Mouse (Mus musculus): ENCODE measurements around the gene Pcdh9.

Gene Pcdh9

DNA sequence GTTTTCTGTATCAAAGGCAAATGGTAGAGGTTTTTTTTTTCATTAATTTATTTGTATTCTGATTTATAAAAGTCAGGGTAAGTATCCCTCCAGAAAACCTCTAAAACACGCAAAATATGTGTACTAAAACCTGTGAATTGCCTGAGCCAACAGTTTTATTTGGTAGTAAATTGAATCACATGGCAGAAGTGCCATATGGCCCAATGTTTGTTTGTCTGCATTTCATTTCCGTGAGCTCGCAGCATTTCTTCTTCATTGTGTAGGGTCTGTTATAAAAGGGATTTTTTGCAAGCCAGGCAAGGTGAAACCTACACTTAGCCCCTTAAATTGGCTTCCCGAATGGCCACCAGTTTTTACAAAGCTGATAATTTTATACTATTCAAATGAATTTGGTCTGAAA, 104.2 kb downstream of the Pcdh9 start:
- DNase-seq (ENCODE audit: low spot score): no peak

DNA sequence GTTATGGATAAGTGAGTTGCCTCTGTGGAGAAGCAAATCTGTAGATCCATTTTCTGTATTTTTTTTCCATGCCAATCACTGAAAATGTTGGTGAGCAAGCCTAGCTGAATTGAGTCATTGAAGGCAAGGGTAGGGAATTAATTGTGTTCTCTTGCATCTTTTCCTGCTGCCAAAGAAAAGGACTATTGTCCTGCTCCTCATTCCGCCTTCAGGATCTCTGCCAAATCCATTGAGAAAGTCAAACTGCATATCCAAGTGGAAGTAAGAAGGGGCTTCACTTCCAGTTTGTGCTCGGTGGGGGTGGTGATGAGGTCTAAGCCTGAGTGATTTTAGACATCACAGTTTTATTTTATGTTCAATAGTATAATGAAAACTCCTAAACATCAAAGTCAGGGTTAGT, 105.4 kb downstream of the Pcdh9 start:
- DNase-seq (ENCODE audit: low spot score): no peak

DNA sequence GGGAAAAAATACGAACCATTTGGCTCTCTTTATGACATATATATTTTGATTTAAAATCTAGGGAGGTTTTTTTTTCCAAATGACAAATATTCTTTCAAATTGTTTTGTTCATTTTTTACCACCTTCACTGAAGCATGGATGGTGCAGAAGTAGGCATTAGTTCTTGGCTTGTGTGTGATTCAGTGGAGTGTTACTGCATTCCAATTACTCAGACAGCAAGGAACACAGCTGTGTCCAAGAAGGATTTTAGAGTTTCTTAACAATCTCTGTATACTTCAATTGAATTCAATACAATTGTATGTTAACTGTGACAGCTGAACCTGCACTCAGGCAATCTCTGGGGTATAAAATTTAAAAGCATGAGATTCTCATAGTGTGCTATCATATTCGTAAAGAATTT, 127.6 kb downstream of the Pcdh9 start:
- DNase-seq (ENCODE audit: low spot score): no peak

DNA sequence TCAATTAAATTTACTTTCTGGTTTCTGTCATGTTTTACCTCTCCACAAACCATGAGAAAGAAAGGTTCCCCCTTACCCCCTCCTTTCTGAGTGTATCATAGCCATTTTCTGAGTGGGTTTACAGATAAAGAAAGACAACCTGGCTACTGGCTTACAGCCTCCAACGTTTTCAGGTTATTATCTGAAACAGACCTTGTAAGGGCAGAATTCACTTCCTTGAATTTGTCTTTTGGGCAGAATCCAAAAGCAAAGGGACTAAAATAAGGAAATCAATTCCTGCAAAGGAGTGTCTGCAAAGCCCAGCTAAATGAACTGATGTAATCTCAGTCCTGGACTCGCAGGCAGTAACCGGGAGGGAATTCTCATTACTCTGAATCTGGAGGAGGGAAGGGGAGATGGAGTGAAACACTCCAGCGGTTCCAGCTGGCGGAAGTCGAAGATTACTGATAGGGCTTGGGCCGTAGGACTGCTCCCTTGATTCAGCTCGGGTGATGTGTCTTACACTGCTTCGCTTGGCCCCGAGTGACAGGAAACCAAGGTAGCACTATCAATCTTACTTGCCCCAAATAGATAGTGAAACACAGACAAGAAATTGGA, 156.3 kb downstream of the Pcdh9 start:
- no peak for DNase-seq (ENCODE audit: low spot score)

DNA sequence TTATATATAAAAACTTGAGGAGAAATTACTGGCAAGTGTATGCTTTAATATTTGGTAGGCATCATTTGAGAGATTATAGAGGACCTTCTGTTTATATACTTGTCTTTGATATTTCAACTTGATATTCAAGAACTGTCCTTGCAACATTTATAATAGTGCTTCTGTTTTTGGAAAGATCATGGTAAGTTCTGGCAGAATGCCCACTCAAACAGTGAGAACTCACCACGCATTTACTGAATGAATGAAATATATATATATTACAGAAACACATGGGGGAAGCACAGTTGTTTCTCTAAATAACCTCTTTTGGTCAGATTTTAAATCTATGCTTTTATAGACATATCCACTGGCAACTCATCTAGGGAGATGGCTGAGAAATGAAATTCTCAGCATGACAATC, 164.7 kb downstream of the Pcdh9 start:
- DNase-seq (ENCODE audit: low spot score): no peak

DNA sequence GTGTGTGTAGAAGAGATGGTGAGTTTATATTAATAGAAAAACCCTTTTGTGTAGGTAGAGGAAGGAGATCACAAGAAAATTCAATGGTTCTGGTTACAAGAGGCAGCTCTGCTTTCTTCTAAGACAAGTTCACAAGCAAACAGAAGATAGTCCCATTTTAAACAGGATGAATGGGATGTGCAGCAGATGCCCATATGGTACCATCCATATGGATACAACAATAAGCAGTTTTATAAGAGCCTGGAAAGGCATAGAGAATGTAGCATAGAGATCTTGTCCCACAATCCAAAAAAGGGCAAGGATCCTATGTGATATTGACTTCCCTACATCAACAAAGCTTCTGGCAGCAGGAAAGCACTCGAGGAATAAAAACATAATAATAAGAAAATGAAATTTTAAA, 171.3 kb downstream of the Pcdh9 start:
- no peak for DNase-seq (ENCODE audit: low spot score)

DNA sequence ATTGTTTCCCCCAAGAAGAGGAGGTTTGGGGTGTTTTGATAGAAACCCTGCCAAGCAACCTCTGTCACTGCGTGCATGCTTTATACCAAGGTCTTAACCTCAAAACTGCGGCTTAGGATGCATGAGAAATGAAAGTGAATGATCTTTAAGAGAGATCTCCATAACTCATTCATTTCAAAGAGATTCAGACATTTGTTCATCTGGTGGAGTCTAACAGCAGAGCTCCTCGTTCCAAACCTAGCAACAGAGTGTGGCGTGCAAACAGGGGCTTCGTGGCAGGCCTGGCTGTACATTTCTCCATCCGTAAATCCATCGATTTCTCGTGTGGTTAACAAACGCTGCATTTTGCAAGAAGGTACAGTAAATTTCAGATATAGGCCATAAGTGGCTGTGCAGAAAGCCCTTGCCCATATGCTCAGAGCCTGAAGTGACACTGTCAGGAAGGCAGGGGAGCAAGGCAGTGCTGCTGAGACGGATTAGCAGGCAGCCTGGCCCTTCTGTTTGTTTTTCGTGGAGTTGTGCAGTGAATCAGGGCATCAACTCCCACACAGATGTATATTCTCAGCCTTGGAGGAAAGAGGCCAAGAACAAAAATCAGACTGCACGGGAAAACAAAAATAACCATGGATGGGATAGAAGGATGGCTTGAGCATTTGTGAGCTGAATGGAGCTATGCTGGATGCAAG, 177.1 kb downstream of the Pcdh9 start:
- DNase-seq (ENCODE audit: low spot score): no peak

DNA sequence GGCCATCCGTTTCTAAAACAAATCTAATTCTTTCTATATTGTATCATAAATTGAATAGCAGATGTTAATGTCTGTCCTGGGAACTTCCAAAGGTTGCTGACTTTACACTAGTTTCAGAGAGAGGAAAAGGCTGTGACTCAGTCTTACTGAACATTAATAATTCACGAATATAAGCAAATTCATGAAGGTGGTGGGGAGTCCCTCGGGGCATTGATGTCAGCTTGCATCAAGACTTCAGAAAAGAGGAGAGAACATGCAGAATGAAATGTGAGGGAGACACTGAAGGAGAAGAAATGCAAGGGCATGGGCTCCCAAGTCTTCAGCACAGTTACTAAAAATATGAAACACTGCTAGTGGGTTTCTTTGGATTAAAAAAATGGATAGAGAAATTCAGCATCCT, 181.8 kb downstream of the Pcdh9 start:
- DNase-seq (ENCODE audit: low spot score): no peak

DNA sequence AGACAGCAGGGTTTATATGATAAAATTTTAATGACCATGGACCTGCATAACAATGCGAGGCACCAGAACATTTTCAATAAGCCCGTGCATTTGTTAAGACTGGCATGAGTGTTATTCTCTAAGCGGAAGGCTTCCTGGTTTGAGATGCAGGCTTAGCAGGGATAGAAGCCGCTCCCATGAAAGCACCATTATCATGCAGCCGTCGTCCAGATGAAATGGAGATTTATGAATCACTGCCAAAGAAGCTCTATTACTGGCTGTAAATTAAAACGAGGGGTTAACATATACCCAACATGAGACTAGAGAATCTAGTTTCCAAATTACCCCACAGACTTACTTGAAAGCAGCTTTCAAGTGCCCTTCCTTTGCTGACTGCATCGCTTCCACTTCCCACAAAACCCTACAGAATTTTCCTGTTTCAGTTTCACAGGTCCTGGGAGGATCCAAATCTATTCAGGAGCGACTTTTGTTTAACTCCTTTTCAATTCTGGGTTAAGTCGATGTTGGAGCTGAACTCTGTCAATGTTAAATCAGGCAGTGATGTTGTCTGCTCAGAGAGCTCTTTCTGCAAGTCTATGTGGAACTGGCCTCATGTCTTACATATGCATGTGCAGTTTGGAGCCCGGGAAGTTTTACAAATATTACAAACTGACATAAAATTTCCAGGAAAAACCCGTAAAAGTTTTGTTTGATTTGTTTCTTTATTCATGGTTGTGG, 188.9 kb downstream of the Pcdh9 start:
- no peak for DNase-seq (ENCODE audit: low spot score)

DNA sequence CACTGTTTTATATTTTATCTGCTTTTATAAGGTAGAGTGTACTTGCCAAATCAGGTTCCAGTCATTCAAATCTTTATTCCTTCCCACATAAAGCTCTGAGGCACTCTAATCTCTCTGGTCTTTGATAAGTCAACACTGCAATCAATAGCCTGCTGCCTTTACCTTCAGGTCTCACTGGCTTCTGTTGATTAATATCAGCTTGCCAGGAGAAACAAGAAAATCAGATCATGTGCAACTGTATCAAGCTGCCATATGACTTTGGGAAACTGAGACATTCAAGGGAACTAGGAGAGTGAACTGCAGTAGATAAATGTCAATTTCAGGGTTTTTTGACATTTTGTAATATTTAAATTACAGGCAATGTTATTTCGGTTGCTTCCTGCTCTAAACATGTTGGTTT, 189.6 kb downstream of the Pcdh9 start:
- no peak for DNase-seq (ENCODE audit: low spot score)

DNA sequence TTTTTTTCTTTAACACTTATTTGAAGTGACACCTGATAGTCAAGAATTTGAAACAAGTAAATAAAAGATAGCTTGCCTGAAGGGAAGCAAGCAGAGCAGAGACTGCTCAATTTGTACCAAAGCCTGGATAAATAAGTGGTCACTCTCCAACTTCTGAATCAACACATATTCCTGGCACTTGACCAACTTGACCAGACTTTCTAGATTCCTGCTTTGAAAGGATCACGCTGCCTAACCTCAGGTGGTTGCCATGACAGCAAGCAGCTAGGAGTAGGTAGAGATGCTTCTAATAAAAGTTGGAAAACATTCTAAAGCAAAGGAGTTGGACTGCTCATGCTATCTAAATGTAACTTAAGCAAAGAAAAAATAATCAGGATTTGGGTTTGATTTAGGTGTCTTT, 205.8 kb downstream of the Pcdh9 start:
- DNase-seq (ENCODE audit: low spot score): no peak

DNA sequence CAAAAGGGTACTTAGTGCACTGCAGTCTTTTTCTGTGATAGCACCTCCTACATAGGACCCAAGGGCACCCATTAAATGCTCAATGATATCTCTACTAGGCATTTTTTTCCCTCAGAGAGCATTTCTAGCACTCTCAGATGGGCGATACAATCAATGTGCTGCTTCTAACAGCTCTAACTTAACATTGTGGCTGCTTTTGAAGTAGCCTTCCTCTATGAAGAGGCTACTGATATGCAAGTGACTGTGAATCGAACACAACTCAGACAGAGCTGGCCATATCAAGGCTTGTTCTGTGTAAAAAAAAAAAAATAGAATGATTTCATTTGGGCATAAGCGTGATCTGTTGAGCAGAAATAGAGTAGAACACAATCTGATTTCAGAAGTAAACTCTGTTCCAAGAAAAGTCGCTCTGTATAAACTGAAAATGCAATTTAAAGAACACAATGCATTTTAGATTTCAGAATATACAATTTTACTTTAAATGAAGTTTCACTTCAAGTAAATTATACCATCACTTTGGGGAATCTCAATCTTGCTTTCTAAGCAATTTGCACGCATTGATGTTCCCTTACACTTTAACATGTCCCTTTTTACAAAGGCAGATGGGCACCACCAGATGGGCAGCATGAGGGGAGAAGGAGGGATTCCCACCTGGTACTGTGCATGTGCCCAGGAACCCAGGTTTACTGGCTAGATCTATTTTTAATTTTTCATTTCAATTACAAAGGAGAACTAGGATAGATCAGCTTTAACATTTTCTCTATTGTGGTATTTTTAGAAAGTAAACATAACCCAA, 215.0 kb downstream of the Pcdh9 start:
- DNase-seq (ENCODE audit: low spot score): no peak

DNA sequence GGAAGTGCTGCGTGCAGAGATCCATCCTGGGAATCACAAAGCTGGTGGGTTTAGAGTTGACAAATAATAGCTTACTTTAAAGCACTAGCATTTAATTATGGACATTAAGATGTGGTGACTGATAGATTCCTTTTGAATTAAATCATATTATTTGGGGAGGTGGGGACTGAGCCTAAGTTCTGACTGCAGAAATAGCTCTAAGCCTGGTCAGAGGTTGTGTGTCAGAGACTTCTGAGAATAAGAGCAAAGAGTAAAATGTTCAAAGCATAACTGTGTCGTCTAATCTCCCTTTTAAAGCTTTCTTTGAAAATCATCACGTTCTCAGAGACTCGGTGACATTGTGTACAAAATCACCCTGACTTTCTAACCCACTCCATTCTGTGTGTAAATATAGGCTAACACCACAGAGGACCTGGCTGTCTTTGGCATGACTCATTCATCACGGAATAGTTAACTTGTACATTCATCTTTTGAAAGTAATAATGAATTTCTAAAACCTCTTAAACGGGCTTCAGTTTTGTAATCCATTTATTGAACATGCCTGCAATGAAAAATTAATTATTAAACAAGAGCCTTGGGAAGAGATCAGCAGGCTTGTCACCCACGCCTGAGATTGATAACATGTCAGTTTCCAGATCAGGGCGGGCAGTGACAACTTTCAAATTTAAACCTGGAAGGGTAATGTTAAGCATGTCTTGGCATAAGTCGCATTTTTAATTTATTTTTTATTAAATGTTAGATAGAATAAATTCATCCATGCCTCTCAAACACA, 236.3 kb downstream of the Pcdh9 start:
- no peak for DNase-seq (ENCODE audit: low spot score)

DNA sequence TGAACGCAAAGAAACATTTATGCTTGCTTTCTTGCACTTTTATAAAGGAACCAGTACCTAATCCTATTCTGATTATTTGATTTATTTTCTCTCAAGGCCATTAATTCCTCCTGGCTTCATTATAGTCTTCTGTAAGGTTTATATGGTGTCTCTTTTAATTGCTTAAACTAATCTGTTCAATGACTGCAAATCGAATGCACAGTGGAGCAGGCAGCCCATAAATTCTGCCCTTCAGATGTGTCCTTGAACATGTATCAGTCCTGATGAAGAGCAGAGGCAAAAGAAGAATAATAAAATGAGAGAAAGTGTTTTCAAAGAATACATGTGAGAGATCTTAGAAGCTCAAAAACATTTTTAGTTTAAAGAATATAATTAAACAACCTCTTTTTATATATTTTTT, 263.2 kb downstream of the Pcdh9 start:
- DNase-seq (ENCODE audit: low spot score): no peak

DNA sequence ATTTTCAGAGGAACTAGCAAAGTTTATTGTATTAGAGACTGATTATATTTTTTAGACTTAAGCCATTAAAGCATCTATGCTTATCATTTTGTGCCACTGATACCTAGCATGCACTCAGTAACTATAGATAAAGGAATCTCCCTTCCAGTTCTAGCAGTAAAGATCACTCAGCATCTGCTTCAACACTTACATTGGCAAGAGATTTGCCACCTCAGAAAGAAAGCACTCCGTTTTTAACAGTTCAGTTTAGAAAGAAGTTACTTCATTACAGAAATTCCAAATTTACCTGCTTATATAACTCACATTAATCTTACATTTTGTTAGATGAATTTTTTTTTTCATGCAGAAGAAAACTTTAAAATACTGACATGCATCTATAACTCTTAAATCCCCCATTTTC, 266.3 kb downstream of the Pcdh9 start:
- DNase-seq (ENCODE audit: low spot score): no peak

DNA sequence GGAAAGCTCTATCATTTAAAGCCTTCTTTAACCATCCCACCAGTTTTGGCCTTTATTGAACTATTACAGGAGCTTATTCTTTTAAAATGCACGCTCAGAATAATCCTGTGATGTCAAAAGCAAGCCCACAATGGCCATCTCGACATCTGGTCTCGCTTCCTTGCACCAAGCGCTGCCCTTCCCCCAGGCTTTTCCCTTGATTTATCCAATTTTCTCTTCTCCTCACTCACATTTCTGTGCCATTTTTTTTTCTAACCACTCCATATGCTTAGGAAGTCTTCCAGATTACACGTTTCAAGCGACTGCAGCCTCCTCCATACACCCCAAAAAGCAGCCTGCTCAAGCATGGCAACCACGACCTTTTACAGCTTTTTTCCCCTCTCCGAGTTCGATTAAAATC, 269.3 kb downstream of the Pcdh9 start:
- DNase-seq (ENCODE audit: low spot score): no peak

DNA sequence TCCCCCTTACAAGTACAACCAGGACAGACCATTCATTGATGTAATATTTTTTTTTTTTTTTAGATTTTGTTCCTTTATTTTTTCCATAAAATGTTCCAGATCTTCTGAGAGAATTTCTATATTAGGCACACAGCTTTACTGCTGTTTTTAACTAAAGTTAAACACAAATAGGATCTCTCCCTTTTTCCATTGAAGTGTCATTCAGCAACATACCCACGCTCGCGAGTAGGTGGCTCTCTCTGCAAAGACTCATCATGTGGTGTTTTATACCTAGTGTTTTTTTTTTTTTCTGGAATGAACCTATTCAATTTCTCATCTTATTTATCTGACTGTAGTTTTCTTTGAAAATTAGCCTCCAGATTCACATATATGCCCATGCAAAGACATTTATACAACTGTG, 282.9 kb downstream of the Pcdh9 start:
- no peak for DNase-seq (ENCODE audit: low spot score)

DNA sequence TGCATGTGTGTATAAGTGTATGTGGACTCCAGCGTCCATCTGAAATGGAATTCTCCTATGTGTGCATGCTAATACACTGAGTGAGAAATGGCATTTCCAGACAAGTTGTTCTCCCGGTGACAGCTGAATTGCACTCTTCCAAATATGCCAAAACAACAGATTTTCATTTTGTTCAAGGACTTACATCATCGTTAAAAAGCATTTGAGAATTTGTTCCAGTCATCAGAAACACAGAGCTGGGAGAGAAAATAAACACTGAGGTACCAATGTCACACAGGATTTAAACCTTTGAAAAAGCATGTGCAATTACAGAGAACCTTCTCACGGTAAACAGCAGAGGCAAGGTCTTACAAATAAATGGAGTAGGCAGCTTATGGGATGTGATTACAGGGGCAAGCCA, 290.5 kb downstream of the Pcdh9 start:
- no peak for DNase-seq (ENCODE audit: low spot score)

DNA sequence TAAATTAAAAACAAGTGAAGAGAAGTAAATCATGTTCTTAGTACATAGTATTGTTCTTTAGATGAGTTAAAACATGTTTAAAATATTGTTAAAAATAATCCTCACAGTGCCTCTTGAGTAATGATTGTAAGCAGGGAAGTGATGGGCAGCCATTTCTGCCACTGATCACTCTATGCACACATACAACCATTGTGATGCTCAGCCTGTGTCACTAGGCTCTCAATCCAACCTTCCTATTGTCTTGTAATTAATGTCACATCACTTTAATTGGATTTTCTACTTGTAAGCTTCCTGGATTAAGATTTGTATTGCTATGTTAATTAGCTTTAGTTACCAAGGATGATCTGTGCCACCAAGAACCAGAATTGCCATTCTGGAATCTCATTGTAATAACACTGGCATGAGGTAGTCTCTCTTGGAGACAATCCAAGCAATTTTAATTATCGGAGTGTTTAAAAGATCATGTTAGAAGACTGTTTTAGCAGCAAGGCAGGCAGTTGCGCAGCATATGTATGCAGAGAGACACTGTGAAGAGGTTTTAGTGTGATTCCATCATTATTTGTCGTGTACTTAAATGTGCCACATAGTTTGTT, 305.0 kb downstream of the Pcdh9 start:
- DNase-seq (ENCODE audit: low spot score): no peak

DNA sequence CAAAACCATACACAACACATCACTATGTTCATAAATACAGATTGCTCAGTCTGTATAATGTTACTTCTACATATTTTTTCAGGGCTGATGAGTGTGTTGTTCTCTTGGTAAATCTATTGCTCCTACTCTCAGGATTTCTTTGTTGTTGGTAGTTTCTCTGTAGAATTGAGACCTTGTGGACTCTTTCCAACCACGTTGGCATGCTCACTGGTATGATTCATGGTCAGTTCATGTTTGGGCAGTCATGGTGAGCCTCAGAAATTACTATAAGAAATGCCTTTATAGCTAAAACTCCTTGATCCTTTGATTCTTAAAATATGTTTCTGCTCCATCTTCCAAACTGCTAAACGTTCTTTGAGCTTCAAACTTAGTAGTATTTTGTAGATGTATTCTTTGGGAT, 326.1 kb downstream of the Pcdh9 start:
- no peak for DNase-seq (ENCODE audit: low spot score)

DNA sequence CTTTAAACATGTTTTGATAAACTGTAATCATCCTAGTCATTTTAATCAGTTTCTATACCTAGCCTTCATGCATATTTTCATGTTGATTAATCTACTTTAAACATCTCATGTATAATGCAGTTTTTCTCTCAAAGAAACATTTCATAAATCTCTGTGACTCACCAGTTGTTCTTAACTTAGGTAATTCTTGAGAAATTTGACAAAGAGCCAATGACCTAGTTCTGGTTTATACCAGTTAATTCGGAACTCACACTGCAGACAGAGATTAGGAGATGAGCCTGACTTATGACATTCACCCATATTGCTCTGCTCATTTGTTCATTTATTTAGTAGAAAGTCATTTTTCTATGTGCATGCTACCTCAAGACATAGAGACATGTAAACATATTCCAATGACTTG, 328.9 kb downstream of the Pcdh9 start:
- no peak for DNase-seq (ENCODE audit: low spot score)

DNA sequence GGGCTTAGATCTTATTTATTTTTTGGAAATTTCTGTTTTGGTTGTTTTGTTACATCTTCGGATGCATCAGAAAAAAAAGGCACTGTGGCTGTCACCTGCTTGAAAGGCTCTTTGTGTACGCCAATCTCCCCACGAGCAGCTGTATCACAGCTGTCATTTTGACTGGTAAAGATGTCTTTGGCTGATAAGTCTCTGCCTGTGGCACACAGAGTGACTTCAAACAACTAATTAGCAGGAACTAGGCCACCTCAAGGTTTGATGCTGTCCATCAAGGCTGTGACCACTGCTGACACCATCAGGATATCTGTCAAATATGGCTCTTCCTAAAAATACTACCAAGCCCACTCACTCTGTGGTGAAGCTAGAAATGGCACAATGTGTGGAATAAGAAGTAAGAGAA, 336.7 kb downstream of the Pcdh9 start:
- DNase-seq (ENCODE audit: low spot score): no peak
